Mouse (Mus musculus) liver, postnatal 0 days (tissue): ENCODE measurements at regions not wholly inside any gene's neighbourhood (a gene's known extent, or its start where the extent isn't known, plus 50 kb on each side); places are given as distances from the start of the nearest gene placed in this dataset.

ENCODE experiments used
- CTCF ChIP-seq: sonication (generic); IDR thresholded peaks from 2 replicates; pipeline ENCODE4 v1.5.1; 2016; ENCODE audit warnings: antibody characterized with exemption, low read depth
- EP300 ChIP-seq: IDR thresholded peaks from 2 replicates; pipeline ENCODE4 v1.6.1; 2016; ENCODE audit warnings: antibody characterized with exemption, low read depth, mild to moderate bottlenecking

DNA sequence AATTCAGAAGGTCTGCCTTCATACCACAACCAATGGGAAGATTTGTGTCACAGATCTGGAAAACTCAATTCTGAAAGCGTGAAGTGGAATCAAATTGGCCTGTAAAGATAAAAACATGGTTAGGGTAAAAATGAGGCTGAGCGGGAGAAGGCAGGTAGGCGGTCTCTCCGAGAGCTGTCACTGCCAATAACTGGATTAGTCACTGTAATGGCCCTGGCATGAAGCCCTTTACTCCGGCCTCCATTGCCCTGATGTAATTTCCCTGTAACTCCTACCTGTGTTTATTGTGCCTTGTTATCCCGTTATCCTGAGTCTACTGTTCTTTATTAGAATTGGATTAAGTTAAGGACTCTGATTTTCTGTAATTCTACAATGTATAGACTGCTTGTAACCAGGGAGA, 166.3 kb upstream of the Eef2kmt start:
- TF ChIP-seq CTCF (no peak), EP300 (no peak)
